Mouse (Mus musculus) heart, embryonic 14.5 days (tissue): Measurements from ENCODE around the gene Peak1. TPM values are rescaled to one million over a fixed set of nuclear protein-coding genes. Genes with fewer than 3 reads are reported as not detected.

ENCODE experiments used
- ATAC-seq: fragments of 200-750 bp; cut with Nextera tagmentation; 2 replicates; pipeline ENCODE4 v1.8.0; 2017; ENCODE audit warnings: low read depth, moderate TSS enrichment; ENCODE audit not compliant: insufficient number of reproducible peaks, insufficient read depth, low FRiP score
- H3K27ac ChIP-seq, 2 experiments: fragments of 200-500 bp in 1 of 2; fragments of 300-500 bp in 1 of 2; sonication (generic) in 1 of 2; replicated peaks in 1 of 2; 2 replicates each; pipeline ENCODE4 v1.5.1; 2012 to 2014; ENCODE audit warnings: low read depth in 2 of 2, low read length in 2 of 2, control low read depth in 1 of 2, mild to moderate bottlenecking in 1 of 2, mixed read lengths in 1 of 2; ENCODE audit not compliant: control insufficient read depth in 1 of 2, insufficient read depth in 1 of 2
- H3K27me3 ChIP-seq: fragments of 300-500 bp; sonication (generic); 2 replicates; pipeline ENCODE4 v1.6.1; 2014; ENCODE audit warnings: mild to moderate bottlenecking, low read length, control low read depth; ENCODE audit not compliant: control insufficient read depth, insufficient read depth
- H3K36me3 ChIP-seq: fragments of 300-500 bp; sonication (generic); 2 replicates; pipeline ENCODE4 v1.6.1; 2014; ENCODE audit warnings: mild to moderate bottlenecking, control low read depth, low read length, mixed read lengths; ENCODE audit not compliant: control insufficient read depth, insufficient read depth
- H3K4me1 ChIP-seq, 2 experiments: fragments of 200-500 bp in 1 of 2; fragments of 300-500 bp in 1 of 2; sonication (generic) in 1 of 2; 2 replicates each; pipeline ENCODE4 v1.6.1; 2012 to 2014; ENCODE audit warnings: low read length in 2 of 2, control low read depth in 1 of 2, mixed read lengths in 1 of 2; ENCODE audit not compliant: control insufficient read depth in 2 of 2, insufficient read depth in 2 of 2
- H3K4me2 ChIP-seq: fragments of 300-500 bp; sonication (generic); 2 replicates; pipeline ENCODE4 v1.6.1; 2014; ENCODE audit warnings: mild to moderate bottlenecking, low read length
- H3K4me3 ChIP-seq, 2 experiments: fragments of 200-500 bp in 1 of 2; fragments of 300-500 bp in 1 of 2; sonication (generic) in 1 of 2; 2 replicates each; pipeline ENCODE4 v1.5.1; 2012 to 2014; ENCODE audit warnings: low read length in 2 of 2, mild to moderate bottlenecking in 2 of 2, control low read depth in 1 of 2, low read depth in 1 of 2, moderate library complexity in 1 of 2; ENCODE audit not compliant: control insufficient read depth in 1 of 2, insufficient read depth in 1 of 2
- H3K9ac ChIP-seq: fragments of 300-500 bp; sonication (generic); 2 replicates; pipeline ENCODE4 v1.6.1; 2014; ENCODE audit warnings: mild to moderate bottlenecking, low read length
- H3K9me3 ChIP-seq: fragments of 300-500 bp; sonication (generic); 2 replicates; pipeline ENCODE4 v1.6.1; 2016; ENCODE audit warnings: low read length, control low read depth; ENCODE audit not compliant: control insufficient read depth
- WGBS: fragments of 180-500 bp; shearing (Covaris S2); extraction: QIAGEN DNeasy Blood & Tissue Kit; methylation state at CpG from one replicate; pipeline ENCODE4 v1.1.7; 2014; 5-methylcytosine and 5-hydroxymethylcytosine counted together
- polyA plus RNA-seq: library from polyadenylated mRNA; unstranded; fragments of >200 nt; fragmentation: Nextera tagmentation; extraction: Ambion mirVana; gene quantifications from 2 replicates; pipeline ENCODE4 v1.2.1, GENCODE M21; 2014

Gene Peak1
- polyA plus RNA-seq, 1 experiment from 2014 or later, result 22.4 TPM

- H3K9ac ChIP-seq, result no peak overlapping the region
- 86% methylated on average over 2 of the region's 2 CpGs for WGBS
- H3K27me3 ChIP-seq, result no peaks in the 10 kb centered on the region
- no peak for ATAC-seq
- H3K4me1 ChIP-seq, result peaks cover 0 to 23% of the 10 kb centered on the region in 2 experiments; a peak in 2 of 4 replicates
- H3K4me2 ChIP-seq, result no peak overlapping the region
- no peaks in the 10 kb centered on the region for H3K9me3 ChIP-seq
- H3K4me3 ChIP-seq, result no peak overlapping the region
- H3K36me3 ChIP-seq, result no peaks in the 10 kb centered on the region
- no peak overlapping the region for H3K27ac ChIP-seq
Observed at GRCm38 (mm10) chr9:56218860-56219259, 199.0 kb downstream of the Peak1 start.

- H3K4me3 ChIP-seq, result no peak overlapping the region
- no peak overlapping the region for H3K9ac ChIP-seq
- no peaks in the 10 kb centered on the region for H3K27me3 ChIP-seq
- ATAC-seq, result no peak
- WGBS, result 78% methylated on average over 2 of the region's 2 CpGs
- H3K36me3 ChIP-seq, result no peaks in the 10 kb centered on the region
- no peak overlapping the region for H3K4me2 ChIP-seq
- no peaks in the 10 kb centered on the region for H3K9me3 ChIP-seq
- H3K27ac ChIP-seq, result peak overlapping the region in 1 of 2 experiments; percentile 61; a peak in 2 of 4 replicates
- peaks cover 2 to 27% of the 10 kb centered on the region in 2 experiments for H3K4me1 ChIP-seq
Observed at GRCm38 (mm10) chr9:56218043-56218442, 199.8 kb downstream of the Peak1 start.

GRCm38 (mm10) chr9:56217386-56217785 is 200.5 kb downstream of the Peak1 start:
- Histone ChIP-seq H3K9me3 (no peaks in the 10 kb centered on the region), H3K36me3 (no peaks in the 10 kb centered on the region), H3K27ac (peak overlapping the region in 1 of 2 experiments; percentile 61; a peak in 2 of 4 replicates), H3K27me3 (no peaks in the 10 kb centered on the region), H3K9ac (no peak overlapping the region), H3K4me2 (no peak overlapping the region), H3K4me1 (peaks cover 2 to 27% of the 10 kb centered on the region in 2 experiments), H3K4me3 (no peak overlapping the region)
- no peak for ATAC-seq
- 68% methylated on average over 1 of the region's 1 CpGs for WGBS

GRCm38 (mm10) chr9:56213451-56214291 is 204.2 kb downstream of the Peak1 start:
- H3K4me1 ChIP-seq, result peaks cover 2 to 27% of the 10 kb centered on the region in 2 experiments
- no peaks in the 10 kb centered on the region for H3K27me3 ChIP-seq
- H3K9me3 ChIP-seq, result no peaks in the 10 kb centered on the region
- H3K9ac ChIP-seq, result peak overlapping the region; percentile 32; the same call in 1 of the 2 replicates
- no peaks in the 10 kb centered on the region for H3K36me3 ChIP-seq
- H3K4me3 ChIP-seq, result no peak overlapping the region
- no peak for ATAC-seq
- 34% methylated on average over 11 of the region's 11 CpGs for WGBS
- H3K4me2 ChIP-seq, result peak overlapping the region; percentile 41; the same call in 1 of the 2 replicates
- H3K27ac ChIP-seq, result peak overlapping the region in 1 of 2 experiments; percentile 15; a peak in 1 of 4 replicates

GRCm38 (mm10) chr9:56208817-56209216 is 209.1 kb downstream of the Peak1 start:
- WGBS, result 84% methylated on average over 8 of the region's 8 CpGs
- no peaks in the 10 kb centered on the region for H3K9me3 ChIP-seq
- no peaks in the 10 kb centered on the region for H3K27me3 ChIP-seq
- no peak for ATAC-seq
- H3K9ac ChIP-seq, result no peak overlapping the region
- H3K36me3 ChIP-seq, result peaks cover 34% of the 10 kb centered on the region
- H3K4me3 ChIP-seq, result no peak overlapping the region
- H3K4me2 ChIP-seq, result no peak overlapping the region
- peaks cover 2 to 3% of the 10 kb centered on the region in 2 experiments; a peak in 3 of 4 replicates for H3K4me1 ChIP-seq
- H3K27ac ChIP-seq, result no peak overlapping the region

GRCm38 (mm10) chr9:56207516-56207915 is 210.4 kb downstream of the Peak1 start:
- H3K36me3 ChIP-seq, result peaks cover 37% of the 10 kb centered on the region
- H3K9me3 ChIP-seq, result no peaks in the 10 kb centered on the region
- 83% methylated on average over 5 of the region's 5 CpGs for WGBS
- no peak overlapping the region for H3K9ac ChIP-seq
- no peak overlapping the region for H3K4me2 ChIP-seq
- H3K4me3 ChIP-seq, result no peak overlapping the region
- H3K4me1 ChIP-seq, result no peaks in the 10 kb centered on the region
- no peak for ATAC-seq
- H3K27ac ChIP-seq, result no peak overlapping the region
- no peaks in the 10 kb centered on the region for H3K27me3 ChIP-seq

GRCm38 (mm10) chr9:56207083-56207482 is 210.8 kb downstream of the Peak1 start:
- H3K4me1 ChIP-seq, result no peaks in the 10 kb centered on the region
- H3K36me3 ChIP-seq, result peaks cover 37% of the 10 kb centered on the region
- H3K9me3 ChIP-seq, result no peaks in the 10 kb centered on the region
- H3K4me2 ChIP-seq, result no peak overlapping the region
- H3K9ac ChIP-seq, result no peak overlapping the region
- H3K27me3 ChIP-seq, result no peaks in the 10 kb centered on the region
- WGBS, result 90% methylated on average over 10 of the region's 10 CpGs
- no peak overlapping the region for H3K4me3 ChIP-seq
- H3K27ac ChIP-seq, result no peak overlapping the region
- ATAC-seq, result no peak
